Mouse (Mus musculus) liver, embryonic 15.5 days (tissue): ENCODE results near the gene Krt35. TPM values are rescaled to one million over a fixed set of nuclear protein-coding genes. Genes with fewer than 3 reads are reported as not detected.

Experiments used
- ATAC-seq: fragments of 200-750 bp; cut with Nextera tagmentation; 2 replicates; pipeline ENCODE4 v1.8.0; 2017; ENCODE audit warnings: moderate number of reproducible peaks, mild to moderate bottlenecking, moderate library complexity; ENCODE audit not compliant: insufficient read depth
- H3K27ac ChIP-seq: fragments of 300-500 bp; sonication (generic); replicated peaks from 2 replicates; pipeline ENCODE4 v1.5.1; 2015; ENCODE audit warnings: mild to moderate bottlenecking, inconsistent platforms
- H3K27me3 ChIP-seq: fragments of 300-500 bp; sonication (generic); 2 replicates; pipeline ENCODE4 v1.6.1; 2015; ENCODE audit warnings: mild to moderate bottlenecking, inconsistent platforms
- H3K36me3 ChIP-seq: fragments of 300-500 bp; sonication (generic); replicated peaks from 2 replicates; pipeline ENCODE4 v1.6.1; 2015; ENCODE audit warnings: moderate library complexity, mild to moderate bottlenecking, inconsistent platforms
- H3K4me1 ChIP-seq: fragments of 300-500 bp; sonication (generic); replicated peaks from 2 replicates; pipeline ENCODE4 v1.6.1; 2015; ENCODE audit warnings: inconsistent platforms
- H3K4me2 ChIP-seq: fragments of 300-500 bp; sonication (generic); 2 replicates; pipeline ENCODE4 v1.6.1; 2015; ENCODE audit warnings: moderate library complexity, mild to moderate bottlenecking, inconsistent platforms
- H3K4me3 ChIP-seq: fragments of 300-500 bp; sonication (generic); replicated peaks from 2 replicates; pipeline ENCODE4 v1.5.1; 2015; ENCODE audit warnings: mild to moderate bottlenecking, inconsistent platforms
- H3K9ac ChIP-seq: fragments of 300-500 bp; sonication (generic); 2 replicates; pipeline ENCODE4 v1.6.1; 2015; ENCODE audit warnings: moderate library complexity, mild to moderate bottlenecking, inconsistent platforms
- H3K9me3 ChIP-seq: fragments of 300-500 bp; sonication (generic); replicated peaks from 2 replicates; pipeline ENCODE4 v1.6.1; 2016; ENCODE audit warnings: inconsistent platforms
- WGBS: fragments of 180-500 bp; shearing (Covaris S2); methylation state at CpG from one replicate; pipeline ENCODE4 v1.1.7; 2015; ENCODE audit warnings: mixed read lengths; ENCODE audit not compliant: insufficient replicate concordance; 5-methylcytosine and 5-hydroxymethylcytosine counted together
- polyA plus RNA-seq: library from polyadenylated mRNA; unstranded; fragments of >200 nt; fragmentation: Nextera tagmentation; extraction: Ambion mirVana; gene quantifications from 2 replicates; pipeline ENCODE4 v1.2.1, GENCODE M21; 2015

Gene Krt35
- polyA plus RNA-seq, 1 experiment from 2014 or later = not detected

DNA sequence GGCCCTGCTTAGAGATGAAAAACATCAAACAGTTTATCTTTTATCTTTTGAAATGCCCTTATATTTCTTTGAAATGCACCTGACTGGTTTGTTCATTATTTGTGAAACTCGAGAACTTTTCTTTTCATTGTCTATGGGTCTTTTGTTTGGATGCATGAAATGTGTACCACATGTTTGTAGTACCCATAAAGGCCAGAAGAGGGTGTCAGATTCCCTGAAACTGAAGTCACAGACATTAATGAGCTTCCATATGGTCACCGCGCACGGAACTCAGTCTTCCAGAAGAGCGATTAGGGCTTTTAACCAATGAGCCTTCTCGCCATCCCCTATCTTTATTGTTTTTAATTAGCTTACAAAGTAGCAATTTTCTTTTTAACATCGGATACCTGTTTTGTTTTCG lies 37.2 kb downstream of the Krt35 start:
- H3K9ac ChIP-seq = no peak overlapping the region
- no peak overlapping the region for H3K4me2 ChIP-seq
- 63% methylated on average over 8 of the region's 8 CpGs for WGBS
- H3K4me3 ChIP-seq = no peak overlapping the region
- no peak overlapping the region for H3K27ac ChIP-seq
- no peak for ATAC-seq
- H3K9me3 ChIP-seq = no peaks in the 10 kb centered on the region
- no peaks in the 10 kb centered on the region for H3K36me3 ChIP-seq
- no peaks in the 10 kb centered on the region for H3K4me1 ChIP-seq
- H3K27me3 ChIP-seq = no peaks in the 10 kb centered on the region

DNA sequence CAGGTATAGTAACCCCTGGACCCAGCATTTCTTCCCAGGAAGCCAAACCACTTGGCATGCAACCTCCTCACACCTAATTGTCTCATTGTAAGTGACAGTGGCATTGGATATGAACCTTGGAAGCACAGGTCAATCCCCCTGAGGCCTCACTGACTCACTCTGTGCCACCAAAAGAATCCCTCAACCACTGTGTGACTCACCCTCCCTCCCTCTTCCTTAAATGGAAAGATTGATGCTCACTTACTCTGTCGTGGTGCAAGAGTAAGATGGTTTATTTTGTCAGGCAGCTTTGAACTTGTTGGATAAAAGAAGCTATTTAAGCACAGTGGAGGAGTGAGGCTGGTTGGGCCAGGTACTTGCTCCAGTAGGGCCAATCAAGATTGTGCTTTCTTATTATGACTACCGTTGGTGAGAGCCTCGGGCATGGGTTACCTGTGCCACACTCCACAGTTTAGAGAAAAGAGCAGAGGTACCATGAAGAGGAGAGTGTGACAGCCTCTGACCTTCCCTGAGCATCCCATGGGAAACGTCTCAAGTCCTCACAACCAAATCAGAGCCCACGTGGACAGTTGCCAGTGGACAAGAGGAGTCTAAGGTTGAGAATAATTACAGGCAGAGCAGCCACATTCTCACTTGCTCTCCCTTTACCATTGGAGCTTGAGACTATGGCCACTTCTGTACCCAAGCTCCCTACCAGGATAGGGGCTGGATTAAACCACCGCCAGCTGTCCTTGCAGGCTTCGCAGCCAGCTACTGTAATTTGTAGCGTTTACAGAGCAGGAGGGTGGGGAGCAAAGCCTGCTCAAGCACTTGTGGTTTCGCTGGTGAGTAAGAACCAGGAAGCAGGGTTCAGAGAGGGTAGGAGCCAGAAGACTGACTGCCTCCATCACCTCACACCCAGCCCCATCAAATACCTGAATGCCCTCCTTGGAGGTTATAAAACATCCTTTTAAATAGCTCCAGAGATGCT lies 40.1 kb downstream of the Krt35 start:
- no peak for ATAC-seq
- no peaks in the 10 kb centered on the region for H3K36me3 ChIP-seq
- H3K27me3 ChIP-seq = no peaks in the 10 kb centered on the region
- no peak overlapping the region for H3K27ac ChIP-seq
- no peak overlapping the region for H3K9ac ChIP-seq
- WGBS = 44% methylated on average over 9 of the region's 9 CpGs
- H3K9me3 ChIP-seq = no peaks in the 10 kb centered on the region
- no peaks in the 10 kb centered on the region for H3K4me1 ChIP-seq
- H3K4me2 ChIP-seq = no peak overlapping the region
- no peak overlapping the region for H3K4me3 ChIP-seq

DNA sequence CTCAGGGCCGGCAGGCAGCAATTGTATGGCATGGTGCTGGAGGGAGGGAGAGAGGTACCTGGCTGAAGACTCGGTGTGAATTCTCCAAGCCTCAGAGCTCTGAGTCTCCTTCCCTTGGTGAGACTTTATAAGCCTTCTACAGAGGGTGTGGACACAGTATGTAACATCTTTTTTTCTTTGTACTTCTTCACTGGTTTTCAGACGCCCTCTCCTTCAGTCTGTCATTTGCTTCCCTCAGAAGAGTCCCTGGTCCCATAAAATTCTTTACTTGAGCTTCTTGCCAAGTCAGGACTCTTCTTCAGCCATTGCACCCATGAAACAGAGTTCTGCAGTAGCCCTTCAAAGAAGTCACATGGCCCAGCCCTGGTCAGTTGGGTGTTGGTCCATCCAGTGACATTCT lies 45.6 kb downstream of the Krt35 start, which contains the start of gene Krt31:
Gene Krt31 (minus strand): TSS at position 101 of the 400 bp plus-strand sequence.
- Histone ChIP-seq H3K4me3 (no peak within 1 kb of the TSS), H3K9ac (no peak within 1 kb of the TSS), H3K27ac (no peak within 1 kb of the TSS), H3K9me3 (no peaks in the 10 kb centered on the region), H3K27me3 (no peaks in the 10 kb centered on the region), H3K4me2 (no peak within 1 kb of the TSS), H3K4me1 (no peaks in the 10 kb centered on the region), H3K36me3 (no peaks in the 10 kb centered on the region)
- no peak for ATAC-seq
- 66% methylated on average over 3 of the region's 3 CpGs for WGBS

DNA sequence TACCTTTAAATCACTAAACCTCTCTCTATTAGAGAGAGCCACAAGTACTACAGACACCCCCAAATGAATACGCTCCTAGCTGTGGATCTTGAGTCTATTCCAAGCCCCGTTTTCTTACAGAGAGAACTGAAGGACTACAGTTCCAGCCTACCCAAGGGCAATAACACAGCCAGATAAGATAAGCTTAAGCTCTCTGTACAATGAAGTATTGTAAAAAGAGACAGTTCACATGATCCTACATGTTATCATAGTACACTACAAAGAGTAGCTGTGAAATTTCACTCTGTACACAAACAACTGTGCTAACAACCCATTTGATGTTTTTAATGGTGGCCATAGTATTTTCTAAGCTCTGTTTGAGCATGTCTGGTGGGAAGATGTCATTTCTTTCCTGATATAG lies 48.8 kb downstream of the Krt35 start:
- Histone ChIP-seq H3K4me3 (no peak overlapping the region), H3K9ac (no peak overlapping the region), H3K36me3 (no peaks in the 10 kb centered on the region), H3K27me3 (no peaks in the 10 kb centered on the region), H3K4me1 (no peaks in the 10 kb centered on the region), H3K4me2 (no peak overlapping the region), H3K27ac (no peak overlapping the region), H3K9me3 (no peaks in the 10 kb centered on the region)
- 65% methylated on average over 2 of the region's 2 CpGs for WGBS
- no peak for ATAC-seq

DNA sequence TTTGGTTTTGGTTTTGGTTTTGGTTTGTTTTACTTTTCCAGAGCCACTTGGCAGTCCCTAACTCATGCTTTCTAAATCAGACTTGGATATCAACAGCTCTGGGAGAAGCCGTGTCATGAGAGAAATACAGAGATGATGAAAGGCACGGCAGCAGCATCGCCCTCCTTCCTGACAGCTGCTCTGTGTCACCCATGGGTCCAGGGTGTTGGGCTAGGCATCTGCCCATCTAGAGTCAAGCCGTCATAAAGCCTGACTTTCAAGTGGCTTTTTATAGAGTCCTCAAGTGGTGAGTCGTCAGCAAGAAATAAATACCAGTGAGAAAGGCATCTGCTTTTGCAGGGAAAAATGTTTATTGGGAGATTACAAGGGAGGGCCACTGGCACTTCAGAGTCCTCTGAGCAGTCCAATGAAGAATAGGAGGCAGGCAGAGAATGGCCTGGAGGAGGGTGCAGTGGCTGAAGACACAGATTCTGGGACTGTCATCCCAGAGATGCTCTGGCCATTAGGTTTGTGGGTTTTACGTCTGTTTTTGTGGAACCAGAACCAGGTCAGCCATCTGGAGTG lies 49.7 kb downstream of the Krt35 start:
- no peaks in the 10 kb centered on the region for H3K9me3 ChIP-seq
- no peaks in the 10 kb centered on the region for H3K4me1 ChIP-seq
- H3K27ac ChIP-seq = no peak overlapping the region
- no peaks in the 10 kb centered on the region for H3K27me3 ChIP-seq
- no peak for ATAC-seq
- no peaks in the 10 kb centered on the region for H3K36me3 ChIP-seq
- H3K9ac ChIP-seq = no peak overlapping the region
- WGBS = 64% methylated on average over 6 of the region's 6 CpGs
- no peak overlapping the region for H3K4me2 ChIP-seq
- H3K4me3 ChIP-seq = no peak overlapping the region

Other genes starting within 250 kb of the Krt35 start
- gene Krtap4-16, start 244.6 kb downstream of the Krt35 start, polyA plus RNA-seq = not detected in 2 replicates
- not detected in 2 replicates for gene Gm11568, start 238.3 kb downstream of the Krt35 start, polyA plus RNA-seq
- gene Gm11559, start 231.8 kb downstream of the Krt35 start, polyA plus RNA-seq = not detected in 2 replicates
- not detected in 2 replicates for gene Krtap9-1, start 222.9 kb downstream of the Krt35 start, polyA plus RNA-seq
- not detected in 2 replicates for gene Gm11567, start 217.1 kb downstream of the Krt35 start, polyA plus RNA-seq
- not detected in 2 replicates for gene Krtap31-1, start 188.3 kb downstream of the Krt35 start, polyA plus RNA-seq
- gene Gm11565, start 181.5 kb downstream of the Krt35 start, polyA plus RNA-seq = not detected in 2 replicates
- not detected in 2 replicates for gene Krtap31-2, start 159.9 kb downstream of the Krt35 start, polyA plus RNA-seq
- not detected in 2 replicates for gene Krtap9-5, start 147.8 kb downstream of the Krt35 start, polyA plus RNA-seq
- gene Krtap29-1, start 117.2 kb downstream of the Krt35 start, polyA plus RNA-seq = not detected in 2 replicates
- gene Krtap16-1, start 109.6 kb downstream of the Krt35 start, polyA plus RNA-seq = not detected in 2 replicates
- not detected in 2 replicates for gene Krtap17-1, start 102.2 kb downstream of the Krt35 start, polyA plus RNA-seq
- gene Krt33a, start 80.0 kb downstream of the Krt35 start, polyA plus RNA-seq = not detected in 2 replicates
- gene Krt33b, start 66.4 kb downstream of the Krt35 start, polyA plus RNA-seq = not detected in 2 replicates
- gene Krt34, start 54.7 kb downstream of the Krt35 start, polyA plus RNA-seq = not detected in 2 replicates
- not detected in 2 replicates for gene Krt31, start 45.7 kb downstream of the Krt35 start, polyA plus RNA-seq
- not detected in 2 replicates for gene Krt32, start 8.0 kb downstream of the Krt35 start, polyA plus RNA-seq
- not detected in 2 replicates for gene Krt36, start 9.4 kb upstream of the Krt35 start, polyA plus RNA-seq
- gene Krt13, start 25.3 kb upstream of the Krt35 start, polyA plus RNA-seq = 0.36 TPM in 1 of 2 replicates, not detected in the other
- 0.16 and 0.84 TPM in 2 replicates for gene Krt15, start 39.7 kb upstream of the Krt35 start, polyA plus RNA-seq
- gene Krt19, start 52.4 kb upstream of the Krt35 start, polyA plus RNA-seq = 3.6 and 4.2 TPM in 2 replicates
- not detected in 2 replicates for gene Krt9, start 97.0 kb upstream of the Krt35 start, polyA plus RNA-seq
- gene Krt14, start 111.3 kb upstream of the Krt35 start, polyA plus RNA-seq = 0.50 and 0.76 TPM in 2 replicates
- not detected in 2 replicates for gene Krt16, start 152.7 kb upstream of the Krt35 start, polyA plus RNA-seq
- 0.33 and 0.40 TPM in 2 replicates for gene Krt17, start 164.8 kb upstream of the Krt35 start, polyA plus RNA-seq
- gene Krt42, start 173.6 kb upstream of the Krt35 start, polyA plus RNA-seq = not detected in 2 replicates
- gene Eif1, start 223.6 kb upstream of the Krt35 start, polyA plus RNA-seq = 1,286 and 1,576 TPM in 2 replicates
- gene Gast, start 238.2 kb upstream of the Krt35 start, polyA plus RNA-seq = not detected in 2 replicates